Mouse (Mus musculus): ENCODE measurements around the gene Sla2. TPM values are rescaled to one million over a fixed set of nuclear protein-coding genes. Genes with fewer than 3 reads are reported as not detected.
"Not testable (repeated sequence)": the region's sequence is repeated elsewhere in the genome, so short reads cannot be mapped to it uniquely, and the experiment has no call there.

Gene Sla2
- polyA plus RNA-seq, 1 experiment from 2014 or later, result 0.41 TPM

DNA sequence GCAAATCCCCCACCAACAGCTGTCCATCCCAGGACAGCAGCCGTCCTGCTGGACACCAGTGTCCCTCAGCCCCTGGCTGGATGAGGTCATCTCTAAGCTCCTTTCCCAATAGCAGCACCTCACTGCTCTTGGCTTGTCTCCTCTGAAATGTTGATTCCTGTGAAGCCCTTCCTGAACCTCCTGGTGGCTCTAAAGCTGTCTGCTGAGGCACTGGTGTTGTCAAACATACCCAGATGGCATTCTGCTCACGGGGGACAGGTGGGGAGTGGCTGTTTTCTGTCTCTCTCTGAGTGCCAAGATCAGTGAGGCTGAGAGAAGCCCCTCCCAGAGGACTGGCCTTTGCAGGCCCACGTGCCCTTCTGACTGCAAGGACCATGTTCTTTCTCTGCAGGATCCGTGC lies 18.9 kb upstream of the Sla2 start:
- ATAC-seq (ENCODE audit: insufficient read depth, low FRiP score); H3K27me3 ChIP-seq (ENCODE audit: control insufficient read depth, insufficient read depth, low read length); H3K9ac ChIP-seq (ENCODE audit: low read length); H3K27ac ChIP-seq (ENCODE audit: low read length); H3K4me2 ChIP-seq (ENCODE audit: low read depth, low read length); H3K36me3 ChIP-seq (ENCODE audit: control insufficient read depth, insufficient read depth, low read length); H3K4me3 ChIP-seq (replicated peaks; ENCODE audit: low read length); H3K9me3 ChIP-seq (replicated peaks; ENCODE audit: control insufficient read depth, low read length); H3K4me1 ChIP-seq (ENCODE audit: control insufficient read depth, insufficient read depth, low read length): not testable (repeated sequence)
- WGBS, result 28% methylated on average over 4 of the region's 4 CpGs

DNA sequence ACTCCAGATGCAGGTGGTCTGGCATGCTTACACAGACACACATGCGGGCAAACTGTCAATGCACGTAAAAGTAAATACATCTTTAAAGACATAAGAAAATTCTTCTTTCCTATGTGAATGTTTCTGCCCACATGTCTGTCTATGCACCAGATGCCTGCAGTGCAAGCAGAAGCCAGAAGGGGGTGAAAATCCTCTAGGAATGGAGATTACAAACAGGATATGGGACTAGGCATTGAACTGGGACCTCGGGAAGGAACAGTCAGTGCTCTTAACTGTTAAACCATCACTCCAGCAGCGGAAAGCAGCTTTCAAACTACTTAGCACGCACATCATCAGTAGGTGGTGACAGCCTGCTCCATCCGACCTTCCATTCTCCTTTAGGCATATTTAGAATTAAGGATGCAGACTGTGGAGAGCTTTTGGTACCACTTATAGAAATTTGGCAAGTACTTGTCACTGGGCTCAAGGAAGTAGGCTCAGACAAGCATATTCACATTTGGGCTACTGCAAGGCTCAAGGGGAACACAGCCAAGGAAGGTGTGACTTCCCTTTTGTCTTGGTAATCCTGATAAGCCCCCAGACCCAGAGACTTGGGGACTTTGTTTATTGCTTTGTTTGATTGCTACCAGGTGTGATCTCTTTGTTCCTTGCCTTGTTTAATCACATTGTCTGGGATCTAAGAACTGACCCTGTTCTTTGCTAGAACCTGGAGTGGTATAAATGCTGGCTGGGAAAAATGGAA lies 18.2 kb upstream of the Sla2 start:
- ATAC-seq (ENCODE audit: insufficient read depth, low FRiP score), result no peak
- Histone ChIP-seq H3K9me3 (replicated peaks; ENCODE audit: control insufficient read depth, low read length) (no peaks in the 10 kb centered on the region), H3K27ac (ENCODE audit: low read length) (no peak overlapping the region), H3K36me3 (ENCODE audit: control insufficient read depth, insufficient read depth, low read length) (no peaks in the 10 kb centered on the region), H3K4me3 (replicated peaks; ENCODE audit: low read length) (no peak overlapping the region), H3K4me2 (ENCODE audit: low read depth, low read length) (no peak overlapping the region), H3K27me3 (ENCODE audit: control insufficient read depth, insufficient read depth, low read length) (no peaks in the 10 kb centered on the region), H3K9ac (ENCODE audit: low read length) (no peak overlapping the region), H3K4me1 (ENCODE audit: control insufficient read depth, insufficient read depth, low read length) (no peaks in the 10 kb centered on the region)
- WGBS, result 18% methylated on average over 6 of the region's 6 CpGs

DNA sequence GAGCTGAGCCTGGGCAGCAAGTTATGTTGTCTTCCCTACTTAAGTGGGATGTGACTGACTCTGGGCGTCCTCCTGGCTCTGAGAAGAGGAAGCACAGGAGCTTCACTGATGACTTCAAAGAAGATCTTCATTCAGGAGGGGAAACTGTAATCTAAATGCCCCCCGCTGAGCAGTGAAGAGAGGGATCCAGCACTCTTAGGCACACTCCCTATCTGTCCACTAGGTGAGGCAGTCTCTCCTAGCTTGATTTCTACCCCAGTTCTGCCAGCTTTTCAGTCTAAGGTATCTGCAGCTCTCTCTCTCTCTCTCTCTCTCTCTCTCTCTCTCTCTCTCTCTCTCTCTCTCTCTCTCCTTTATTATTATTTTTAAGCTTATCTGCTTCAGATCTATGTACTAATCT lies 16.4 kb upstream of the Sla2 start:
- H3K27ac ChIP-seq (ENCODE audit: low read length), result no peak overlapping the region
- ATAC-seq (ENCODE audit: insufficient read depth, low FRiP score), result no peak

DNA sequence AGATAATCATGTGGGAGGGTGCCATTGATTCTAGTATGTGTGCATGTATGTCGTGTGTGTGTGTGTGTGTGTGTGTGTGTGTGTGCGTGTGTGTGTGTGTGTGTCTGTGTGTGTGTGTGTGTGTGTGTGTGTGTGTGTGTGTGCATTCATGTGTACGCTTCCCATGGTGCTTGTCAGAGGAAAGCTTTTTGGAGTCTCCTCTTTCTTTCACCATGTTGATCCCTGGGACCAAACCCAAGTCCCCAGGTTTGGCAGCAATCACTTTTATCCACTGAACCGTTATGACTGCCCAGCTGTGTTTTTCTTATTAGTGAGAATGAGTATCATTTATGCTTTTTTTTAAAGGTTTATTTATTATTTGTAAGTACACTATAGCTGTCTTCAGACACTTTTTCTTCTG lies 15.4 kb upstream of the Sla2 start:
- H3K4me3 ChIP-seq (replicated peaks; ENCODE audit: low read length); H3K36me3 ChIP-seq (ENCODE audit: control insufficient read depth, insufficient read depth, low read length); H3K27ac ChIP-seq (ENCODE audit: low read length); H3K9me3 ChIP-seq (replicated peaks; ENCODE audit: control insufficient read depth, low read length); ATAC-seq (ENCODE audit: insufficient read depth, low FRiP score); H3K4me1 ChIP-seq (ENCODE audit: control insufficient read depth, insufficient read depth, low read length); H3K27me3 ChIP-seq (ENCODE audit: control insufficient read depth, insufficient read depth, low read length); H3K9ac ChIP-seq (ENCODE audit: low read length); H3K4me2 ChIP-seq (ENCODE audit: low read depth, low read length): not testable (repeated sequence)
- 67% methylated on average over 4 of the region's 4 CpGs for WGBS

More for the DNA sequence above, 16.4 kb upstream of the Sla2 start:
- WGBS, result 16% methylated on average over 2 of the region's 2 CpGs
- Histone ChIP-seq H3K9ac (ENCODE audit: low read length) (no peak overlapping the region), H3K36me3 (ENCODE audit: control insufficient read depth, insufficient read depth, low read length) (no peaks in the 10 kb centered on the region), H3K4me2 (ENCODE audit: low read depth, low read length) (no peak overlapping the region), H3K9me3 (replicated peaks; ENCODE audit: control insufficient read depth, low read length) (no peaks in the 10 kb centered on the region), H3K4me3 (replicated peaks; ENCODE audit: low read length) (no peak overlapping the region), H3K4me1 (ENCODE audit: control insufficient read depth, insufficient read depth, low read length) (no peaks in the 10 kb centered on the region), H3K27me3 (ENCODE audit: control insufficient read depth, insufficient read depth, low read length) (no peaks in the 10 kb centered on the region)

DNA sequence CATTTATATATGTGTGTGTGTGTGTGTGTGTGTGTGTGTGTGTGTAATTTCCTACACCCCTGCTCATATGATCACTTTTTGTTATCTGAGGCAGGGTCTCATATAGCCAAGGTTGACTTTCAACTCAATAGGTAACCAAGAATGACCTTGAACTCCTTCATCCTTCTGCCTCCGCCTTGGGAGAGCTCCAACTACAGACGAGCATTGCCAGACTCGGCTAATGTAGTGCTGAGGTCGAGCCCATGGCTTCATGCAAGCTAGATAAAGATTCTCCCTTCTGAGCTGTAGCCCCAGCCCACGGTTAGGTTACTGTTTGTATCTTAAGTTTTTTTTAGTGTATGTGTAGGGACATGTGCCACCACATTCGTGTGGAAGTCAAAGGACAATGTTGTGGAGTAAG lies 14.9 kb upstream of the Sla2 start:
- Histone ChIP-seq H3K9me3 (replicated peaks; ENCODE audit: control insufficient read depth, low read length) (no peaks in the 10 kb centered on the region), H3K27me3 (ENCODE audit: control insufficient read depth, insufficient read depth, low read length) (no peaks in the 10 kb centered on the region), H3K27ac (ENCODE audit: low read length) (no peak overlapping the region), H3K36me3 (ENCODE audit: control insufficient read depth, insufficient read depth, low read length) (no peaks in the 10 kb centered on the region), H3K4me3 (replicated peaks; ENCODE audit: low read length) (no peak overlapping the region), H3K9ac (ENCODE audit: low read length) (no peak overlapping the region), H3K4me1 (ENCODE audit: control insufficient read depth, insufficient read depth, low read length) (no peaks in the 10 kb centered on the region), H3K4me2 (ENCODE audit: low read depth, low read length) (no peak overlapping the region)
- 59% methylated on average over 6 of the region's 6 CpGs for WGBS
- ATAC-seq (ENCODE audit: insufficient read depth, low FRiP score), result no peak

DNA sequence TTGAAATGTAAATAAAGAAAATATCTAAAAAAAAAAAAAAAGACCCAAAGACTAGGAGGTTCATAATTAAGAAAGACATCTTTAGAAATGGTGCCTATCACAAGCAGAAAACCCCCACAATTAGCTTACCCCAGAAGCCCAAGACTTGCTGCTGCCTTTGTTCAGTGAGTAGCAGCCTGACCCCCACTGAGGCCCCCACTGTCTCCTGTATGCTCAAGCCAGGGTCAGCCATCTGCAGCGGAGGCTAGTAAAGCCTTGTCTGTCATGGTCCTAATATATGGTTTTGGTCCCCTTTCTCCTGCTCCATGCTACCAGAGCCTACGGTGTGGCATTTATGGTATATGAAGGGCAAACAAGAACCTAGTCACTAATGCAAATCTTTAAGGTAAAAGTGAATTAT lies 14.4 kb upstream of the Sla2 start:
- Histone ChIP-seq H3K27ac (ENCODE audit: low read length) (no peak overlapping the region), H3K27me3 (ENCODE audit: control insufficient read depth, insufficient read depth, low read length) (no peaks in the 10 kb centered on the region), H3K9ac (ENCODE audit: low read length) (no peak overlapping the region), H3K4me3 (replicated peaks; ENCODE audit: low read length) (no peak overlapping the region), H3K4me2 (ENCODE audit: low read depth, low read length) (no peak overlapping the region), H3K4me1 (ENCODE audit: control insufficient read depth, insufficient read depth, low read length) (no peaks in the 10 kb centered on the region), H3K9me3 (replicated peaks; ENCODE audit: control insufficient read depth, low read length) (no peaks in the 10 kb centered on the region), H3K36me3 (ENCODE audit: control insufficient read depth, insufficient read depth, low read length) (no peaks in the 10 kb centered on the region)
- ATAC-seq (ENCODE audit: insufficient read depth, low FRiP score), result no peak
- WGBS, result 77% methylated on average over 2 of the region's 2 CpGs

DNA sequence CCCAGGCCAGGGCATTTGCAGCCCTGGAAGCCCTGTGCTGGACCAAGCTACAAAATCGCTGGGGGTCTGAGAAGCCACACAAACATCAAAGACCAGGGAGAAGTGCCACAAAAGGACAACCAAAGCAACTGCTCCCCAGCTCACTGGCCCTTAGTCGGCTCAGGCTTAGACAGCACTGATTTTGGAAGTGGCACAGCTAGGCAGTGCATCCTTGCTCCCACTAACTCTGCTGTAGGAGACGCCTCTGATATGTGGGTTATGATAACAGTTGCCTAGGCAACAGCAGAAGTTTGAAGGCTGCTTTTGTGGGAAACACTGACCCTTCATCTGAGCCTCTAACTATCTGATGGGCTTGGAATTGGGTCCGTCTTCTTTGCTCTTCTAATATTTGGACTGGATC lies 12.2 kb upstream of the Sla2 start:
- no peak for ATAC-seq (ENCODE audit: insufficient read depth, low FRiP score)
- no peak overlapping the region for H3K4me2 ChIP-seq (ENCODE audit: low read depth, low read length)
- 62% methylated on average over 4 of the region's 4 CpGs for WGBS
- no peak overlapping the region for H3K9ac ChIP-seq (ENCODE audit: low read length)
- H3K4me3 ChIP-seq (replicated peaks; ENCODE audit: low read length), result no peak overlapping the region
- H3K27me3 ChIP-seq (ENCODE audit: control insufficient read depth, insufficient read depth, low read length), result no peaks in the 10 kb centered on the region
- H3K9me3 ChIP-seq (replicated peaks; ENCODE audit: control insufficient read depth, low read length), result no peaks in the 10 kb centered on the region
- H3K27ac ChIP-seq (ENCODE audit: low read length), result no peak overlapping the region
- H3K4me1 ChIP-seq (ENCODE audit: control insufficient read depth, insufficient read depth, low read length), result no peaks in the 10 kb centered on the region
- H3K36me3 ChIP-seq (ENCODE audit: control insufficient read depth, insufficient read depth, low read length), result no peaks in the 10 kb centered on the region

DNA sequence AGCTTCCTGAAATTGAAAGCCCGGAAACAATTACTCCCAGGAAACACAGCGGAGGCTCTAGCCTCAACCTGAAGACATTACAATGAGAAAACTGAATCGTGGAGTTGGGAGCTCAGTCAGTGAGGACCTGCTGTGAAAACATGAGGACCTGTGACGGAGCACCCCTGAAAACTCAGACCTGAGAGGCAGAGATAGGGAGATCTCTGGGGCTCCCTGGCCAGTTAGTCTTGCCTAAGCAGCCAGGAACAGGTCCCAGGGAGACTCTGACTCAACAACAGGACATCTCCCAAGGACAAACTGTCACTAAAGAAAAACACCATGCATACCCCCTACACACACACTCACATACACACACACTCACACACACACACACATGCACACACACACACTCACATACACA lies 11.4 kb upstream of the Sla2 start:
- 64% methylated on average over 4 of the region's 4 CpGs for WGBS
- no peak overlapping the region for H3K4me3 ChIP-seq (replicated peaks; ENCODE audit: low read length)
- no peak overlapping the region for H3K9ac ChIP-seq (ENCODE audit: low read length)
- H3K9me3 ChIP-seq (replicated peaks; ENCODE audit: control insufficient read depth, low read length), result no peaks in the 10 kb centered on the region
- no peaks in the 10 kb centered on the region for H3K27me3 ChIP-seq (ENCODE audit: control insufficient read depth, insufficient read depth, low read length)
- no peak overlapping the region for H3K4me2 ChIP-seq (ENCODE audit: low read depth, low read length)
- ATAC-seq (ENCODE audit: insufficient read depth, low FRiP score), result no peak
- H3K36me3 ChIP-seq (ENCODE audit: control insufficient read depth, insufficient read depth, low read length), result no peaks in the 10 kb centered on the region
- H3K4me1 ChIP-seq (ENCODE audit: control insufficient read depth, insufficient read depth, low read length), result no peaks in the 10 kb centered on the region
- H3K27ac ChIP-seq (ENCODE audit: low read length), result no peak overlapping the region

DNA sequence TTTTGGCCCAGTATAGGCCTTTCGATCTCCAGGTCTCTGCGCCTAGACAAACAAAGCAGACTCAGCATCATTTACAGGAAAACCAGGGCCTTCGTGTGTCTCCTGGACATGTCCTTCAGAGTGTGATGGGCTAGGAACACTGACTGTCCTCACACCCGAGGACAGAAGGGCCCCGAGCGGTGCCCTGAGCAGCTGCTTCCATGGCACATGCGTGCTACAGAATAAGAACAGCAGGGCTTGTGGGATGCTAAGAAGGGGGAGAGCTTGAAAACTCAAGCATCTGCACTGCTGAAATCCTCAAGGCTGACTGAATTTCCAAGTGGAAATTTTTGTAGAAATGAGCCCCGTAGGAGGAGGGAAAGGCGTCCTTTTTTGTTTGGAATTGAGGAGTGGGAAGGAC lies 10.0 kb upstream of the Sla2 start:
- H3K27me3 ChIP-seq (ENCODE audit: control insufficient read depth, insufficient read depth, low read length), result no peaks in the 10 kb centered on the region
- H3K9ac ChIP-seq (ENCODE audit: low read length), result no peak overlapping the region
- no peaks in the 10 kb centered on the region for H3K9me3 ChIP-seq (replicated peaks; ENCODE audit: control insufficient read depth, low read length)
- H3K4me2 ChIP-seq (ENCODE audit: low read depth, low read length), result no peak overlapping the region
- no peak overlapping the region for H3K4me3 ChIP-seq (replicated peaks; ENCODE audit: low read length)
- no peak overlapping the region for H3K27ac ChIP-seq (ENCODE audit: low read length)
- no peak for ATAC-seq (ENCODE audit: insufficient read depth, low FRiP score)
- no peaks in the 10 kb centered on the region for H3K36me3 ChIP-seq (ENCODE audit: control insufficient read depth, insufficient read depth, low read length)
- H3K4me1 ChIP-seq (ENCODE audit: control insufficient read depth, insufficient read depth, low read length), result no peaks in the 10 kb centered on the region
- WGBS, result 81% methylated on average over 9 of the region's 9 CpGs
